Mouse (Mus musculus): Measurements from ENCODE around the gene Gm5678. TPM values are rescaled to one million over a fixed set of nuclear protein-coding genes. Genes with fewer than 3 reads are reported as not detected.

Gm5678 gene
- total RNA-seq, 1 experiment from 2014 or later, result not detected

Other genes starting within 250 kb of the Gm5678 start
- gene Setd4, start 24.0 kb upstream of the Gm5678 start, total RNA-seq (2017), result 8.0 and 19.1 TPM in 2 replicates
- gene Cbr1, start 22.2 kb upstream of the Gm5678 start, total RNA-seq (2017), result 26.9 and 36.0 TPM in 2 replicates
- not detected in 2 replicates for gene Cbr3, start 55.1 kb downstream of the Gm5678 start, total RNA-seq (2017)
- gene Dop1b, start 83.8 kb downstream of the Gm5678 start, total RNA-seq (2017), result 11.1 and 14.2 TPM in 2 replicates
- 123 and 218 TPM in 2 replicates for gene Morc3, start 204.0 kb downstream of the Gm5678 start, total RNA-seq (2017)